Mouse (Mus musculus) gonadal fat pad, adult 2 months (tissue): ENCODE results near the gene Gm20388. TPM values are rescaled to one million over a fixed set of nuclear protein-coding genes. Genes with fewer than 3 reads are reported as not detected.
"Not testable (repeated sequence)": the region's sequence is repeated elsewhere in the genome, so short reads cannot be mapped to it uniquely, and the experiment has no call there.

Experiments used
- DNase-seq: peaks from one replicate; pipeline ENCODE4 v3.0.0-alpha.2; 2012; ENCODE audit warnings: low read depth
- polyA plus RNA-seq: library from polyadenylated mRNA; depleted of rRNA; stranded (reverse); fragments of >200 nt; gene quantifications from 2 replicates; pipeline ENCODE4 v1.2.3, GENCODE M21; 2012

Gene Gm20388
- polyA plus RNA-seq, 1 experiment: 119 TPM

DNA sequence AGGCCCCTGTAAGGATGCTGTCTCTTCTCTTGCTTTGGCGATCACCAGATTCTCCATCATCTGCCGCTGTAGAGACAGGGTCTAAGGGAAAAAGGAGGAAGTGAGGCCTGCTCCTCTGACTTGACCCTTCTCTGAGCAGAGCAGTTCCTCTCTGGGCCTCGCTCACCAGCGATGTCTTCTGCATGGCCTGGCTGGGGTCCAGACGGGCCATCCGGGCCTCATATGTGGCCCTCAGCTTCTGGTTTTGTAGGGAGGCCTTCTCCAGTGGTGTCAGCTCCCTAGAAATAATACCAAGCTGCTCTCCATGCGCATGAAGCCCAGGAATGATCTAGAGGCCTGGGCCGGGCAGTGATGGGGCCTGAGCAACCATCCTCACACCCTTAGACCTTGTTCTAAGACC is 3338.0 kb downstream of the Gm20388 start:
- DNase-seq: no peak

GRCm38 (mm10) chr8:123250940-123251339 is 3340.3 kb downstream of the Gm20388 start:
- DNase-seq: no peak

DNA sequence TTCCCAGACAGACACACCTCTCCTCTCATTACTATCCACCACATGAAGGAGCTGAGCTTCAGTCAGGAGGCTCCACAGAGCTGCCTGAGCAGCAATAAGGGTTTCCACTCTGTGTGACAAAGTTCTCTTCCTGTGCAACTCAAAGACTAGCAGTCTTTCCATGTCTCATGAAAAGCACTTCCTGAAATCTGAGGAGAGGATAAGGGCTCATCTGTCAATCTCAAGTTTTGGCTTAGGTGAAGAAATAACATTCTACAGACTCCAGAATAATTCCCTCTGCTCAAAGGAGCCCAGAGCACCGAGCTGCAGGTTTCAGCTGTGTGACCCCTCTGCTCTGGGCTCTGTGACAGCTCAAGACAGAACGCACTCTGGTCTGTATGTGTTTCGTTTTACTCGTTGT is 3342.3 kb downstream of the Gm20388 start:
- no peak for DNase-seq

DNA sequence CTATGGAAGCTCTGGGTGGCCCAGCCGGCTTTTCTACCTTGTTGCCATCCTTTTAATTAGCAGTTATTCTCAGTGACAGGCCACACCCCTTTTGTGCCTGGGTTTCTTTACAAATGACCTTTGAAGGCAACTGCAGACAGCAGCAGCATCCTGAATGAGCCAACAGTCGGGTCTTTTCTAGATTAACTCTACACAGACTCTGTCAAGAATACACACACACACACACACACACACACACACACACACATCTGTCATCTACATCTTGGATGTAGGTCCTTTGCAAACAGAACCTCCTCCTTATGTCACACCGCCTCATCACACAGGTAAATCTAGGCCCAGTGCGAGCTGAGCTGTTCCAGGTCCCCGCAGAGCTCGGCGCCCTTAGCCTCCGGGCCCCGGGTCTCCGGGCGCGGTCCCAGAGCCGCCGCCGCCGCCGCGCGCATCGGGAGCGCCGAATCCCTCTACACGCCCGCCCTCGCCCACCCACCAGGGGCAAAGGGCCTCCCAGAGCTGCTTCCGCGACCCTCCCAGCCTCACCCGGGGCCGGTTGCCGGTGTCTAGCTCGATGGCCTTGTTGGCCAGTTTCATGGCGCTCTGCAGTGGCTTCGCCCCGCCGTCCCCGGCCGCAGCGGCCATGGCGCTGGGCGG is 3342.9 kb downstream of the Gm20388 start:
- no peak for DNase-seq

DNA sequence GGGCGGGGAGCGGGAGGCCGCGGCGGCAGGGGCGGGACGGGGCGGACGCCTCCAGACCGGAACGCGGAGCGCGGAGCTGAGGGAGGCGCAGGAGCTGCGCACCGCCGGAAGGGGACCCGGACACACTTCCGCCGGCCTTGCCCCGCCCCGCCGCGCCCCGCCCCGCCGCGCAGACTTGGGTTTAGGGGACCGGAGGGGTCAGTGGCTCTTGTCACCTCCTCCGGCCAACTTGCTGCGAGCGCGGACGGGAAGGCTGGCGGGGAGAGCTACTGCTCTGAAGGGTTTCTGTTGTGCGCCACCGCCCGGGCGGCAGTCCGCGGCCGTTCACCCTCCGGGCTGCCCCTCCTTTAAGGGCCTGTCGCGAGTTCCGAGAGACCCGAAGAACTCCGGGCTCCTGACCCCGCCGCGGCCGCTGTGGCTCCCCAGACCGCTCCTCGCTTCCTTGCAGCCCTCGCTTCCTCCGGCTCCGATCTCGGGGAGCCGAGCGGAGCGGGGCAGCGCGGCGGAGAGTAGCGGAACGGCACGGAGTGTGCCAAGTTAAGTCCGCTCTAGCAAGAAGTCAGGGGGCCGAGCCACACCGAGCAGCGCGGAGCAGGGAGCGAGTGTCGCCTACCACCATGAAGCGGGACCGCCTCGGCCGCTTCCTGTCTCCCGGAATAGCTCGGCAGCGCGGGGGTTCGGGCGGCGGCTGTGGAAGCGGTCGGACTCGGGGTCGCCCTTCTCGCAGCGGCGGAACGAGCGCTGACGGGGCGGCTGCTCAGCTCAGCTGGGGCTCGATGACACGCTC is 3343.7 kb downstream of the Gm20388 start, which contains the start of the genes Zfp276 and Vps9d1:
TSS of gene Zfp276 (plus strand) at position 97 of the 787 bp plus-strand sequence.
TSS of gene Vps9d1 (minus strand) at position 250 of the 787 bp plus-strand sequence.
- no peak for DNase-seq

DNA sequence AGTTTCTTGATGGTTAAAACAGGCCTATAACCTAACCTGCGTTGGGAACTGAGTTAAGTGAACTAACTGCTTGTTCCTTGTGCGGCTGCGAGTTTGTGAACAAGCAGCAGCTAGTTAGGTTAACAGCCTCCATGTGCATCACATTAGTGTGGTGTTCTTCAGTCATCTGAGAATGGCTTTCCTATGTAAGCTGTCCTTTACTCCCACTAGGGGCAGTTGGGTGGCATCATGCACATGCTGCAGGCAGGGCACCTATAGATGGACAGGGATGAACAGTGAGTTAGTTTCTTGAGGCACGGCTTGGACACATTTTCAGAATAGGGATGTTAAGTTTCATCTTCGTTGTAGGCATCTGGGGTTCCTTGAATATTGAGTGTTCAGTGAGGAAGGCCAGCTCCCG is 3344.5 kb downstream of the Gm20388 start:
- DNase-seq: no peak

- DNase-seq: no peak
Observed at GRCm38 (mm10) chr8:123257114-123257513, 3346.5 kb downstream of the Gm20388 start.

GRCm38 (mm10) chr8:123257593-123257992 is 3347.0 kb downstream of the Gm20388 start:
- not testable (repeated sequence) for DNase-seq

GRCm38 (mm10) chr8:123267926-123268656 is 3357.4 kb downstream of the Gm20388 start:
- no peak for DNase-seq

DNA sequence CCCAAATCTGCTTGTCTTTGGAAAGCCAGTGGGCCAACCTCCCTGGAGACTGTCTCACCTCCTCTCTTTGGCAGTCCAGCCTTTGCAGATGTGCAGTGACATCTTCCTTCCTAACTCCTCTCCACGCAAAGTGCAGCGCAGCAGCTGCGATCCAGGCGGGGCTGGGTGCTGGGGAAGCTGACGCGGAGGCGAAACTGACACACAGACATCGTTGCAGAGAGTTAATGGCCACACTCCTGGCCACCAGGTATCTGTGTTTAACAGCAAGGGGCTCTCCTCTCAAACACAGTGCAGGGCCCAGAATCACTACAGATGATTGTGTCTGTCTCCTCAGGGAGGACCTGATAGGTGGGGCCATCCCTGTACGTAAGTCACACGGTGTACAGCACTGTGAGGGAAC is 3360.5 kb downstream of the Gm20388 start:
- no peak for DNase-seq

DNA sequence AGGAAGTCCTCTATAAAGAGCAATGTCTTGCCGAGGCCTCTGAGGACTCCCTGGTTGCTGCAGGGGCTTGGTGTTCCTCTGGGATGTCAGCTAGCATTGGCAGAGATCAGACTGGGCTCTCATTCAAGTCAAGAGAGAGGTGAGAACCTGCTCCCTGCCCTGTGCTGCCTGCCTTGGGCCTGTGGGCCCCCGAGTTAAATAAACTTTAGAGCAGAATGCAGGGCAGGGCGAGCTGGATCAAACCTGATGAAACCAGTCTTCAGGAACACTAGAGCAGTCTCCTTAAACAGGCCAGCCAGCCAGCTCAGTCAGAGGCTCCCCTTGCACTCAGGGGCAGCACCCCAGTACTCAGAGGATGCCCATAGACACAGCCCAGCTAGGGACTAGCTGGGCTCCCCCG is 3361.3 kb downstream of the Gm20388 start:
- no peak for DNase-seq

DNA sequence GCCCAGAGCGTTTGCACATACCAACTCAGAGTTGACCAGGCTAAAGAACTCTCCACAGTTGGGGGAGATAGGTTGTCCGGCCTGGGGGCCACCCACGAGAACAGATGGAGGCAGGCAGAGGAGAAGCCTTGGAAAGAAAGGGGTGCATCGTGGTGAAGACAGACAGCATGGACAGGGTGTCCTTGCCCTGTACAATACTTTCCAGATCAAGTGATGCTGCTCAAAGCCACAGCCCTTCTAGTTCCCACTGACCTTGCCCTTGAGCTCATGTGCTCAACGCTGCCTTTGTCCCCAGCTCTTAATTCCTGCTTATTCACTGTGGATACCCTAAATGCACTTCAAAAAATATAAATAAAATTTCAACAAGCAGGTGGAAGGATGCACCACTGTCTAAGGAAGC is 3363.8 kb downstream of the Gm20388 start:
- DNase-seq: no peak

GRCm38 (mm10) chr8:123275096-123275495 is 3364.5 kb downstream of the Gm20388 start:
- DNase-seq: no peak

DNA sequence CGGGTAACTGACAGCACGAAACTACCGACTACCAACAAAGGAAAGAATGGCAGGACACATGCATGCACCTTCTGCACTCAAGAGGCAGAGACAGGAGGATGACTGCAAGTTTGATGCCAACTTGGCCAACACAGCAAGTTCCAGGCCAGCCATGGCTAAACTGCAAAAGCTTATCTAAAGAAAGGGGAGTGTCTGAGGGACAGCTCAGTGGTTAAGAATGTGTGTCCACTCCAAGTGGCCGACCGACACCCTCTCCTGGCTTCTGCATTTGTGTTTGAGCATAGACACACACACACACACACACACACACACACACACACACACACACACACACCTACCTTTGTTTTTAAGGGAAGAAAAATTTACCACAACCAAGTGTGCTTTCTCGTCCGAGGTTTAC is 3367.8 kb downstream of the Gm20388 start:
- DNase-seq: no peak

GRCm38 (mm10) chr8:123279828-123280227 is 3369.2 kb downstream of the Gm20388 start:
- no peak for DNase-seq

GRCm38 (mm10) chr8:123280302-123281094 is 3369.9 kb downstream of the Gm20388 start:
- DNase-seq: peak; percentile 64

DNA sequence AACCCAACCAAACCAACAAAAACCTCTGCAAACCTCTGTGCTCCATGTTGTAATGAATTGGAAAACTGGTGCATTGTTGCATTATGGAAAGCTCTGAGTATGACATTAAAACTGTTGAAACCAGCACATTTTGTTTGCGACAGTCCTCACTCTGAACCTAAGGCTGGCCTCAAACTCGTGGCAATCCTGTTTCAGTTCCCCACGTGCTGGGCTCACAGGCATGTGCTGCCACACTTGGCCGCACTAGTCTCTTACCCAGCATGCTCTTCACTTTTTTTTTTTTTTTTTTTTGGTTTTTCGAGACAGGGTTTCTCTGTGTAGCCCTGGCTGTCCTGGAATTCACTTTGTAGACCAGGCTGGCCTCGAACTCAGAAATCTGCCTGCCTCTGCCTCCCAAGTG is 3372.4 kb downstream of the Gm20388 start:
- DNase-seq: not testable (repeated sequence)

- DNase-seq: no peak
Observed at GRCm38 (mm10) chr8:123283991-123284390, 3373.3 kb downstream of the Gm20388 start.

- no peak for DNase-seq
Observed at GRCm38 (mm10) chr8:123284493-123284892, 3373.9 kb downstream of the Gm20388 start.

DNA sequence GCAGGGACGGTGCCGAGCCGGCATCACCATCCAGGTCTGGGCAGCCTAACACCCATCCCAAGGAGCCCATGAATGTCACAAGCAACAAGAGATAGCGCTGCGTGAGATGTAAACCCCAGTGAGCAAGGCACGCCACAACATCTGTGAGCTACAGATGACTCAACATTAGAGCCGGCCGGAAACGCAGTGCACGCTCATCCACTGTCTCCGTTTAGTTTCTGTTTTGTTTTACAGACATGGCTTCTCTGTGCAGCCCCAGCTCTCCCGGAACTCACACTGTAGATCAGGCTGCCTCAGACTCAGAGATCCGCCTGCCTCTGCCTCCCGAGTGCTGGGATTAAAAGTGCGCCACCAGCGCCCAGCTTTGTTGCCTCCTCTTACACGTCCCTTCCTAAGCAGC is 3376.7 kb downstream of the Gm20388 start:
- no peak for DNase-seq

DNA sequence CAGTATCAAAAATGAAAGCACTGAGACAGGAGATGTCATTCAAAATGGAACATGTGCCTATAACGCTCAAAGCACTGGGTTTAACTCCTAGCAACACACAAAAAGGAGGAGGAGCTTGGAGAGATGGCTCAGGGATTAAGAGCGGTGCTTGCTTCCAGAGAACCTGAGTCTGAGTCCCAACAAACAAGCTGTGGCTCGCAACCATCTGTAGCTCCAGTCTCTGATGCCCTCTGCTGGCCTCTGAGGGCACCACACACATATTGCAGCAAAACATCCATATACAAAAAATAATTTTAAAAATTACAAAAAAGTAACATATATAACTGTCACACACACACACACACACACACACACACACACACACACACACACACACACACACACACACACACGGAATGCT is 3379.5 kb downstream of the Gm20388 start:
- no peak for DNase-seq

- DNase-seq: no peak
Observed at GRCm38 (mm10) chr8:123290679-123291078, 3380.0 kb downstream of the Gm20388 start.
